In genomic region chr19:7423656-7424030, GRCm38 (mm10) we compare ENCODE assay signal across 9 mouse cellular contexts. TPM values are rescaled to one million over a fixed set of nuclear protein-coding genes. Genes with fewer than 3 reads are reported as not detected.
DNase-seq lines count a peak whose midpoint lies in the region; ATAC-seq and TF ChIP-seq lines count a peak whose summit lies in the region.
"Had no signal": no experiment of that assay in that cellular context is flagged by ENCODE, and none has a peak within 500 bp of the region (broad histone marks: within the 10 kb centered on the region; RNA-seq: fewer than 3 reads in every experiment).

No protein-coding gene starts in this region.

- H3K4me3 ChIP-seq in left cerebral cortex, adult 2 months: peak overlapping the region; percentile 30
- H3K4me3 ChIP-seq in forebrain, embryonic 11.5 days (ENCODE audit: low read depth, low read length): peak overlapping the region; percentile 19; the same call in 1 of the 2 replicates
- peak overlapping the region; percentile 12; the same call in 1 of the 2 replicates for H3K4me3 ChIP-seq in limb, embryonic 11.5 days (ENCODE audit: low read depth, low read length)
- H3K4me3 ChIP-seq in neural tube, embryonic 14.5 days (ENCODE audit: low read depth, low read length): peak overlapping the region; percentile 39
- H3K4me3 ChIP-seq: erythroblast, embryonic 14.5 days had no signal

- no peaks in the 10 kb centered on the region for H3K27me3 ChIP-seq in forebrain, embryonic 11.5 days (ENCODE audit: control insufficient read depth, insufficient read depth, low read length)
- H3K27me3 ChIP-seq in limb, embryonic 11.5 days (ENCODE audit: control insufficient read depth, insufficient read depth, low read length): no peaks in the 10 kb centered on the region
- H3K27me3 ChIP-seq in neural tube, embryonic 14.5 days (ENCODE audit: control insufficient read depth, insufficient read depth, low read length): no peaks in the 10 kb centered on the region

- peaks cover 10% of the 10 kb centered on the region for H3K36me3 ChIP-seq in forebrain, embryonic 11.5 days (ENCODE audit: control insufficient read depth, insufficient read depth, low read length)
- peaks cover 26% of the 10 kb centered on the region for H3K36me3 ChIP-seq in limb, embryonic 11.5 days (ENCODE audit: control insufficient read depth, insufficient read depth, low read length)
- H3K36me3 ChIP-seq in neural tube, embryonic 14.5 days (ENCODE audit: control insufficient read depth, insufficient read depth, low read length): peaks cover 42% of the 10 kb centered on the region

- H3K4me2 ChIP-seq in forebrain, embryonic 11.5 days (ENCODE audit: low read depth, low read length, severe bottlenecking): peak overlapping the region; percentile 92
- 0 out of 2 replicates have a peak overlapping the region, but pooled peaks have one; percentile 34 for H3K4me2 ChIP-seq in limb, embryonic 11.5 days (ENCODE audit: low read depth, severe bottlenecking)
- H3K4me2 ChIP-seq in neural tube, embryonic 14.5 days (ENCODE audit: low read depth, low read length): peak overlapping the region; percentile 91

- WGBS in forebrain, embryonic 11.5 days: 27% methylated on average over 16 of the region's 16 CpGs
- WGBS in limb, embryonic 11.5 days: 43% methylated on average over 15 of the region's 16 CpGs
- WGBS in neural tube, embryonic 14.5 days: 14% methylated on average over 16 of the region's 16 CpGs

- H3K9me3 ChIP-seq in forebrain, embryonic 11.5 days (ENCODE audit: control insufficient read depth, low read length): no peaks in the 10 kb centered on the region
- H3K9me3 ChIP-seq in limb, embryonic 11.5 days (ENCODE audit: control insufficient read depth, low read length): no peaks in the 10 kb centered on the region
- H3K9me3 ChIP-seq in neural tube, embryonic 14.5 days (ENCODE audit: control insufficient read depth, low read length): no peaks in the 10 kb centered on the region

- peak overlapping the region; percentile 56 for H3K9ac ChIP-seq in forebrain, embryonic 11.5 days (ENCODE audit: low read length)
- no peak overlapping the region for H3K9ac ChIP-seq in limb, embryonic 11.5 days (ENCODE audit: low read length)
- H3K9ac ChIP-seq in neural tube, embryonic 14.5 days (replicated peaks; ENCODE audit: low read depth, low read length): peak overlapping the region; percentile 73

- no peak for DNase-seq in left cerebral cortex, adult 2 months (ENCODE audit: extremely low spot score in 1 of 2, low spot score in 2 of 2)
- DNase-seq in left cerebral cortex, adult 11 months (ENCODE audit: low spot score): no peak
- DNase-seq in forebrain, embryonic 11.5 days (ENCODE audit: low spot score): no peak
- no peak for DNase-seq in limb, embryonic 11.5 days (ENCODE audit: low spot score)
- no peak for DNase-seq in embryo, embryonic 9.5 days (ENCODE audit: extremely low spot score)
- no peak for DNase-seq in ovary, postnatal 10 days (ENCODE audit: low spot score)
- no peak for DNase-seq in kidney, postnatal 10 days

- no peak overlapping the region; the same call in 1 of the 2 replicates for H3K27ac ChIP-seq in left cerebral cortex, adult 2 months
- no peak overlapping the region for H3K27ac ChIP-seq in forebrain, embryonic 11.5 days (ENCODE audit: low read depth, low read length)
- no peak overlapping the region for H3K27ac ChIP-seq in limb, embryonic 11.5 days (replicated peaks; ENCODE audit: low read depth, low read length)
- H3K27ac ChIP-seq in neural tube, embryonic 14.5 days (ENCODE audit: low read depth, low read length): peak overlapping the region; percentile 88

- H3K4me1 ChIP-seq in forebrain, embryonic 11.5 days (replicated peaks; ENCODE audit: control insufficient read depth, insufficient read depth, low read length): peaks cover 45% of the 10 kb centered on the region
- H3K4me1 ChIP-seq in limb, embryonic 11.5 days (ENCODE audit: control insufficient read depth, insufficient read depth, low read length): peaks cover 51% of the 10 kb centered on the region
- H3K4me1 ChIP-seq in neural tube, embryonic 14.5 days (ENCODE audit: control insufficient read depth, insufficient read depth, low read length): peaks cover 69% of the 10 kb centered on the region

- intact Hi-C loops in left cerebral cortex, adult 2 months (cut with DNase I): no loop called here

- no peak; the same call in 1 of the 2 replicates for ATAC-seq in forebrain, embryonic 11.5 days (replicated peaks; ENCODE audit: low FRiP score)
- ATAC-seq in limb, embryonic 11.5 days (ENCODE audit: insufficient number of reproducible peaks, low FRiP score, low TSS enrichment, low read depth): no peak
- no peak; the same call in 1 of the 2 replicates for ATAC-seq in neural tube, embryonic 14.5 days (ENCODE audit: low read depth)

- TF ChIP-seq CTCF in left cerebral cortex, adult 2 months (IDR thresholded peaks at IDR 0.05): no peak

RNA-seq across cellular contexts. Expression of gene 2700081O15Rik, which starts 6.2 kb away (rescaled TPM):
- 10 to 100 TPM; 32.1 to 34.1 TPM for total RNA-seq in left cerebral cortex, adult 2 months (2021)
- 11.5 and 14.2 TPM in 2 replicates for polyA plus RNA-seq in forebrain, embryonic 11.5 days (2014; fragmentation: Nextera tagmentation; extraction: Ambion mirVana)
- 10.4 and 10.6 TPM in 2 replicates for polyA plus RNA-seq in limb, embryonic 11.5 days (2014; fragmentation: Nextera tagmentation; extraction: Ambion mirVana)
- 17.0 and 17.2 TPM in 2 replicates for polyA plus RNA-seq in neural tube, embryonic 14.5 days (2014; fragmentation: Nextera tagmentation; extraction: Ambion mirVana)

RNA-seq across cellular contexts. Expression of gene Spindoc, which starts 40.8 kb away (rescaled TPM):
- 10 to 100 TPM; 27.9 to 28.0 TPM for total RNA-seq in left cerebral cortex, adult 2 months (2021)
- 39.9 and 52.0 TPM in 2 replicates for polyA plus RNA-seq in forebrain, embryonic 11.5 days (2014; fragmentation: Nextera tagmentation; extraction: Ambion mirVana)
- polyA plus RNA-seq in limb, embryonic 11.5 days (2014; fragmentation: Nextera tagmentation; extraction: Ambion mirVana): 35.1 and 47.9 TPM in 2 replicates
- 15.8 and 22.6 TPM in 2 replicates for polyA plus RNA-seq in neural tube, embryonic 14.5 days (2014; fragmentation: Nextera tagmentation; extraction: Ambion mirVana)

RNA-seq across cellular contexts. Expression of gene Rtn3, which starts 59.4 kb away (rescaled TPM):
- 100 to 1,000 TPM; 792 to 823 TPM for total RNA-seq in left cerebral cortex, adult 2 months (2021)
- polyA plus RNA-seq in forebrain, embryonic 11.5 days (2014; fragmentation: Nextera tagmentation; extraction: Ambion mirVana): 268 and 273 TPM in 2 replicates
- polyA plus RNA-seq in limb, embryonic 11.5 days (2014; fragmentation: Nextera tagmentation; extraction: Ambion mirVana): 78.5 and 94.1 TPM in 2 replicates
- polyA plus RNA-seq in neural tube, embryonic 14.5 days (2014; fragmentation: Nextera tagmentation; extraction: Ambion mirVana): 482 and 576 TPM in 2 replicates

Comparison
In these comparisons a context has a peak if more than half of its experiments do, and no peak if none do; other contexts are left out.
1. H3K4me2 ChIP-seq: peak in every context shown above with its lines; median percentile 92 in forebrain, embryonic 11.5 days; 91 in neural tube, embryonic 14.5 days; 34 in limb, embryonic 11.5 days.